Mouse (Mus musculus): ENCODE data around the gene Col25a1. TPM values are rescaled to one million over a fixed set of nuclear protein-coding genes. Genes with fewer than 3 reads are reported as not detected.

Col25a1 gene
- polyA plus RNA-seq, 1 experiment from 2014 or later: 14.8 TPM

- no peaks in the 10 kb centered on the region for H3K27me3 ChIP-seq
- no peak overlapping the region for H3K4me3 ChIP-seq
- H3K9ac ChIP-seq: no peak overlapping the region
- no peaks in the 10 kb centered on the region for H3K9me3 ChIP-seq
- no peak overlapping the region for H3K4me2 ChIP-seq
- 0 out of 2 replicates have a peak, but pooled peaks cover 3% of the 10 kb centered on the region for H3K4me1 ChIP-seq
- no peak for ATAC-seq (ENCODE audit: insufficient number of reproducible peaks, insufficient read depth, low FRiP score, low TSS enrichment, low read depth)
- H3K36me3 ChIP-seq: no peaks in the 10 kb centered on the region
- no peak overlapping the region for H3K27ac ChIP-seq
Observed at GRCm38 (mm10) chr3:130216141-130216540, 84.8 kb downstream of the Col25a1 start.

GRCm38 (mm10) chr3:130216646-130217045 lies 85.3 kb downstream of the Col25a1 start:
- H3K27ac ChIP-seq: no peak overlapping the region
- H3K9ac ChIP-seq: no peak overlapping the region
- H3K9me3 ChIP-seq: no peaks in the 10 kb centered on the region
- WGBS: 97% methylated on average over 3 of the region's 3 CpGs
- no peak overlapping the region for H3K4me2 ChIP-seq
- no peak overlapping the region for H3K4me3 ChIP-seq
- 0 out of 2 replicates have a peak, but pooled peaks cover 3% of the 10 kb centered on the region for H3K4me1 ChIP-seq
- H3K27me3 ChIP-seq: no peaks in the 10 kb centered on the region
- ATAC-seq (ENCODE audit: insufficient number of reproducible peaks, insufficient read depth, low FRiP score, low TSS enrichment, low read depth): no peak
- H3K36me3 ChIP-seq: no peaks in the 10 kb centered on the region

DNA sequence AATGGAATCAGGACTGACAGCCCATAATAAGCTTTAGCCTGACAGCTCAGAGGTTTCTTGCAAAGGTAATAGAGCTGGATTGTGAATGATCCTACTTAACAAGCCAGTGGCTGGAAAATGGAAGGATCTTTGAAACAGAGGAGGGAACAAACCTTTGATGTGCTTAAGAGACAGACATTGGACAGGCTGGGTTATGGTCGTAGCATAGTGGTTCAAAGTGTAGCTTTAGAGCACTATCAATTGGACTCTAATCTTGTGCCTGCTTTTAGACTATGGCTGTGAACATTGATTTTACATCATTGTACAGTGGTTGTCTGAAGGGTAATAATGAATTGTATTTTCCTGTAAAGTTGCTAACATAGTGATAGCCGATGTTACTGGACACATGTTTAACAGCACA lies 86.4 kb downstream of the Col25a1 start:
- Histone ChIP-seq H3K27ac (no peak overlapping the region), H3K36me3 (no peaks in the 10 kb centered on the region), H3K4me1 (0 out of 2 replicates have a peak, but pooled peaks cover 3% of the 10 kb centered on the region), H3K9me3 (no peaks in the 10 kb centered on the region), H3K9ac (no peak overlapping the region), H3K4me3 (no peak overlapping the region), H3K4me2 (no peak overlapping the region), H3K27me3 (no peaks in the 10 kb centered on the region)
- 81% methylated on average over 2 of the region's 2 CpGs for WGBS
- ATAC-seq (ENCODE audit: insufficient number of reproducible peaks, insufficient read depth, low FRiP score, low TSS enrichment, low read depth): no peak

DNA sequence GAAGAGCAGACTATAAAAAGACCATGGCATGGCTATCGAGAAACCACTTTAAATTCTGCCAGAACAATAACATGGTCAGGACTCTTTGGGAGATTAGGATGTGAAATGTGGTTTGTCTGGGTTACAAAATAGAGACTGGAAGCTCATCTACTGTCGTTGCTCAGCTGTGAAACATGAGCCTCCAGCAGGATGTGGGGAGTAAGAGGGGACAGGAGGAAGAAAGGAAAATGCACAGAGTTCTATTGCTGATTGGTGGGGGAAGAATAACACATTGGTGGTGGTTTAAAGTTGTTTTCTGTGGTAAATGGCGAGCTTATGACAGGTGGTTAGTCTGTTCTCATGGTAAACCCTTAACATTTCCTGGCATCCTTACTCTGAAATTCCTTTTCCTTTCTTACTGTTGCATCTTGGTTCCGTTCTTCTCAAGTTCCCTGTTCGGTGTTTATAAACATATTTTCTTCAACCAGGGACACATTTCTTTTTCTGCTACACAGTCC lies 87.0 kb downstream of the Col25a1 start:
- no peaks in the 10 kb centered on the region for H3K36me3 ChIP-seq
- H3K9me3 ChIP-seq: no peaks in the 10 kb centered on the region
- 0 out of 2 replicates have a peak, but pooled peaks cover 3% of the 10 kb centered on the region for H3K4me1 ChIP-seq
- H3K27ac ChIP-seq: no peak overlapping the region
- no peaks in the 10 kb centered on the region for H3K27me3 ChIP-seq
- H3K9ac ChIP-seq: no peak overlapping the region
- H3K4me2 ChIP-seq: no peak overlapping the region
- H3K4me3 ChIP-seq: no peak overlapping the region
- no peak for ATAC-seq (ENCODE audit: insufficient number of reproducible peaks, insufficient read depth, low FRiP score, low TSS enrichment, low read depth)
- 49% methylated on average over 5 of the region's 5 CpGs for WGBS

GRCm38 (mm10) chr3:130220811-130221210 lies 89.5 kb downstream of the Col25a1 start:
- Histone ChIP-seq H3K27me3 (no peaks in the 10 kb centered on the region), H3K9me3 (no peaks in the 10 kb centered on the region), H3K9ac (no peak overlapping the region), H3K27ac (no peak overlapping the region), H3K4me3 (no peak overlapping the region), H3K4me2 (no peak overlapping the region), H3K36me3 (no peaks in the 10 kb centered on the region), H3K4me1 (0 out of 2 replicates have a peak, but pooled peaks cover 3% of the 10 kb centered on the region)
- WGBS: 95% methylated on average over 3 of the region's 3 CpGs
- ATAC-seq (ENCODE audit: insufficient number of reproducible peaks, insufficient read depth, low FRiP score, low TSS enrichment, low read depth): no peak

DNA sequence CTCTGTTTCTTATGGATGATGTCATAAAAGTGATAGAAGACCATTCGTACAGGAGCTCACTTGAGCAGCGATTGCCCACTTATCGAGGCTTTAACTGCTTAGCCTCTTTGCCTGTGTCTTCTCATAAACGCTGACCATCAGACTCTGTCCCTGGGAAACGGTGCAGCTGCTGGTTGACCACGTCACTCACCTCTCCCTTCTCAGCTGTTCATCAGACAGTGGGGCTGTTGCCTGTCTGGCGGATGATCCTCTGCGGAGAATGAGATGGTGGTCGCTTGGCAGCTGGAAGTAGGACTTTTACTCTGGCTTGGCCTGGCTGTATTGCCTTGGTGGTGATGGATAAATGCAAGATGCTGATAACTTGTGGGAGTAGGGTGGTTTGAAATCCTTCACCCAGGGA lies 96.9 kb downstream of the Col25a1 start:
- Histone ChIP-seq H3K27ac (no peak overlapping the region), H3K4me2 (no peak overlapping the region), H3K36me3 (no peaks in the 10 kb centered on the region), H3K27me3 (no peaks in the 10 kb centered on the region), H3K4me3 (no peak overlapping the region), H3K9me3 (no peaks in the 10 kb centered on the region), H3K4me1 (no peaks in the 10 kb centered on the region), H3K9ac (no peak overlapping the region)
- ATAC-seq (ENCODE audit: insufficient number of reproducible peaks, insufficient read depth, low FRiP score, low TSS enrichment, low read depth): no peak
- 86% methylated on average over 9 of the region's 9 CpGs for WGBS

DNA sequence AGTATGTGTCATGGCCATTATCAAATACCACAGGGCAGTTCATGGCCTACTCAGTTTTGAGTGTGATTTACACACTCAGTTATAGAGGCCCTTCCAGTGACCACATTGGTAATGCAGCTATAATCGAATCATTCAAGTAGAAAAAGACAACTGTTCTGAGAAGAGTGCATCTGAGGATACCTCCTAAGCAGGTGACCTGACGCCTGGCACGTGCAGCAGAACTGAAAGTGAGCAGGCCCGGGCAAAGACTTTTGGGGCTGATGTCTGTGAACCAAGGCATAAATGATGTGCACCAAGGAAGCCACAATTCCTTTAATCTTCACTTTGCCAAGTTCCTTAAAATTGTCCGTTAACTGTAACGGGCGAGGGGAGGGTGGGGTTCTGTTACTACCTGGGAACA lies 101.6 kb downstream of the Col25a1 start:
- Histone ChIP-seq H3K4me1 (no peaks in the 10 kb centered on the region), H3K36me3 (no peaks in the 10 kb centered on the region), H3K9me3 (no peaks in the 10 kb centered on the region), H3K9ac (no peak overlapping the region), H3K27me3 (no peaks in the 10 kb centered on the region), H3K4me2 (no peak overlapping the region), H3K4me3 (no peak overlapping the region), H3K27ac (no peak overlapping the region)
- ATAC-seq (ENCODE audit: insufficient number of reproducible peaks, insufficient read depth, low FRiP score, low TSS enrichment, low read depth): no peak
- WGBS: 94% methylated on average over 7 of the region's 7 CpGs

DNA sequence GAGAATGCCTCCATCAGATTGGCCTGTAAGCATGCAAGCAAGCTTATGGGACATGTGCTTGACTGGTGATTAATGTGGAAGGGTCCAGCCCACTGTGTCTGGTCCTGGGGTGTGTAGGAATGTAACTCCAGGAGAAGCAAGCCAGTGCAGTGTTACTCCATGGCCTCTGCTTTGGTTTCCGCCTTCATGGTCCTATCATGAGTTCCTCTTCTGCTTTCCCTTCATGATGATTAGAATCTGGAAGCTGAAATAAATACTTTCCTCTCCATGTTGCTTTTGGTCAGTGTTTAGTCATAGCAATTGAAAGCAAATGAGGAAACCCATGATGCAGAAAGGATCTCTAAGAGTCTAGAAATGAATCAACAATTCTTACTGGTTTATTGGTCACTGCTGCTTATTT lies 103.9 kb downstream of the Col25a1 start:
- Histone ChIP-seq H3K9ac (no peak overlapping the region), H3K27me3 (no peaks in the 10 kb centered on the region), H3K4me1 (no peaks in the 10 kb centered on the region), H3K4me3 (no peak overlapping the region), H3K4me2 (no peak overlapping the region), H3K36me3 (no peaks in the 10 kb centered on the region), H3K27ac (no peak overlapping the region), H3K9me3 (no peaks in the 10 kb centered on the region)
- whole genome bisulfite sequencing: 100% methylated on average over 1 of the region's 1 CpGs
- ATAC-seq (ENCODE audit: insufficient number of reproducible peaks, insufficient read depth, low FRiP score, low TSS enrichment, low read depth): no peak

DNA sequence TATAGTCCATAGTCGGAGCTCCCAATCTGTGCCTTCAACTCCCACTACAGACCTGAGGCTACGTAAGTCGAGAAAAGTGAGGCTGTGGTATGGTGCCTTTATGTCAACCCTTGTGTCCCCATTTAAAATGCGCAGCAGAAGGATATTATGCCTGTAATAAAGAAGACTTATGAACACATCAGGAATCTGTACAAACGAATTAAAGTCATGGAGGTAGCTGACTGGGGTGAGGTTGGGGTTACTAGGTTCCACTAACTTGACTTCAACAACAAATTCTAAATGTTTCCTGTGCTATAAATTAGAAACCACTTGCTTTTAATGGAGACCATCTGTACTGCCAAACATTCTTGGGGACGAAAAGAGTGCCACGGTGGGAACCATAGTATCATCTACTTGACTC lies 104.8 kb downstream of the Col25a1 start:
- no peaks in the 10 kb centered on the region for H3K27me3 ChIP-seq
- ATAC-seq (ENCODE audit: insufficient number of reproducible peaks, insufficient read depth, low FRiP score, low TSS enrichment, low read depth): no peak
- WGBS: 48% methylated on average over 7 of the region's 7 CpGs
- no peak overlapping the region for H3K4me2 ChIP-seq
- no peak overlapping the region for H3K4me3 ChIP-seq
- no peak overlapping the region for H3K27ac ChIP-seq
- H3K4me1 ChIP-seq: no peaks in the 10 kb centered on the region
- H3K9me3 ChIP-seq: no peaks in the 10 kb centered on the region
- H3K36me3 ChIP-seq: no peaks in the 10 kb centered on the region
- H3K9ac ChIP-seq: no peak overlapping the region

- Histone ChIP-seq H3K4me3 (no peak overlapping the region), H3K4me2 (no peak overlapping the region), H3K9ac (no peak overlapping the region), H3K36me3 (no peaks in the 10 kb centered on the region), H3K4me1 (peaks cover 3% of the 10 kb centered on the region), H3K27ac (no peak overlapping the region), H3K27me3 (no peaks in the 10 kb centered on the region), H3K9me3 (no peaks in the 10 kb centered on the region)
- WGBS: 40% methylated on average over 1 of the region's 1 CpGs
- no peak for ATAC-seq (ENCODE audit: insufficient number of reproducible peaks, insufficient read depth, low FRiP score, low TSS enrichment, low read depth)
Observed at GRCm38 (mm10) chr3:130237852-130238251, 106.6 kb downstream of the Col25a1 start.

- Histone ChIP-seq H3K9me3 (no peaks in the 10 kb centered on the region), H3K36me3 (no peaks in the 10 kb centered on the region), H3K4me1 (peaks cover 6% of the 10 kb centered on the region), H3K4me2 (no peak overlapping the region), H3K9ac (no peak overlapping the region), H3K27me3 (no peaks in the 10 kb centered on the region), H3K4me3 (no peak overlapping the region), H3K27ac (no peak overlapping the region)
- WGBS: 94% methylated on average over 4 of the region's 4 CpGs
- ATAC-seq (ENCODE audit: insufficient number of reproducible peaks, insufficient read depth, low FRiP score, low TSS enrichment, low read depth): no peak
Observed at GRCm38 (mm10) chr3:130241924-130242323, 110.6 kb downstream of the Col25a1 start.

DNA sequence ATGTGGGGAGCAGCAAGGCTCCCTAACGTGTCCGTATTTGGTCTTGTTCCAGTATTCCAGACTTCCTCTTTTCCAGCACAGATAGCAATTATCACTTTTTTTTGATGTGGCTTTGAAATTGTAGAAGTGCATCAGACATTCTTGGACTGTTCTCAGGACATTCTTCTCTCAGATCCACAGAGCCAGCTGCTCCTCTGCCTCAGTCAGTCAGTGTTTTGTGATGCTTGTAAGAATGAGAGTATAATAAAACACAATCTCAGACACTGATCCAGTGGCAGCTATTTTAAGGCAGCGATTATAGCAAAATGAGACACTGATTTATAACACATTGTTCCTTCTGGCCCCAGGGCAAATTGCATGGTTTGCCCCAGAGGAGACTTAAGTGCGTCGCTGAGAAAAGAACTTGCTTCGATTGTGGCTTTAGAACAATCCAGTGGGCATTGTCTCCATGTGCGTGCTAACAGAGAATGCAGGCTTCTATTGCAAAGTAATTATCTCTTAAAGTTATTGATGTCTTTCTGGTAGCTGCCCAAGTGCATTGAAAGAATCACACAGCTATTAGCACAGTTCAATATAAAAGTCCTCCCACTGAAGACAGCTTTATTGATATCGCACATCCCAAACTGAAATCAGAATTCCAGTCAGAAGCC lies 111.5 kb downstream of the Col25a1 start:
- Histone ChIP-seq H3K27ac (no peak overlapping the region), H3K27me3 (no peaks in the 10 kb centered on the region), H3K4me3 (no peak overlapping the region), H3K4me1 (peaks cover 6% of the 10 kb centered on the region), H3K4me2 (no peak overlapping the region), H3K9me3 (no peaks in the 10 kb centered on the region), H3K36me3 (no peaks in the 10 kb centered on the region), H3K9ac (no peak overlapping the region)
- WGBS: 44% methylated on average over 8 of the region's 8 CpGs
- no peak for ATAC-seq (ENCODE audit: insufficient number of reproducible peaks, insufficient read depth, low FRiP score, low TSS enrichment, low read depth)
